Mouse (Mus musculus) testis, postnatal 10 days (tissue): Measurements from ENCODE around the gene 4933430I17Rik.
"Not testable (repeated sequence)": the region's sequence is repeated elsewhere in the genome, so short reads cannot be mapped to it uniquely, and the experiment has no call there.

Source experiments
- DNase-seq: peaks from one replicate; pipeline ENCODE4 v3.0.0; 2021; ENCODE audit warnings: low spot score

The 4933430I17Rik gene

DNA sequence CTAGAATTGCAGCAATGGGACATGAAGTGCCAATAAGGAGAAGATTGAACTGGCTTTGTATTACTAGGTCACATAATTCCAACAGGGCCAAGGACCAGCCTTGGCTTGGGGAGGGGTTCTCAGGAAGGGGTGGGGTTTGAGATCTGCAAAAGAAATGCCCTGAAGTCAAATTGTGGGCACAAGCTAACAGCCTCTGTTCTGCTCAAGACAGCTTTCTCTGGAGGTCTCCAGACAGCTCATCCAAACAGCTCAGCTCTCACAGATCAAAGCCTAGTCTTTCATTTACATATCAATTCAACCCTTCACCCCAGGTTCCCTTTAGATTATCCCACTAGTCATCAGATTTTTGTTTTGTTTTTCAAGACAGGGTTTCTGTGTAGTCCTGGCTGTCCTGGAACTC, 19.6 kb downstream of the 4933430I17Rik start:
- DNase-seq: no peak

DNA sequence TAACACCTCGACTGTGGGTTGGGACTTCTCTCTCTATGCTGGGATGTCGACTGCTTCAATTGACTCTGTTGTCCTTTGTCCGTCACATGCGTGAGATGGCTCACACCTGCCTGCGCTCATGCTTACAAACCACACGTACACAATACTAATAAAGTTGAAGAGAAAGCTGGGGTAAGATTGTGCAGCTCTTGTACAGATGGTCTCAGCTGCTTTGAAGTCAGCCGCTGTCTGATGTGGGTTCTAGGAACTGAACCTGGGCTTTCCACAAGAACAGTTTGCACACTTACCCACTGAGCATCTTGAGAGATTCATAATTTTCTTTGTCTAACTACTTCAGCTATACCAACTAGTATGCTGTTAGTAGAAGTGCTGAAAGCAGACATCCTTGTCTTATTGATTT, 26.8 kb downstream of the 4933430I17Rik start:
- no peak for DNase-seq

- DNase-seq: no peak
Observed at GRCm38 (mm10) chr4:62557436-62557835, 32.3 kb downstream of the 4933430I17Rik start.

DNA sequence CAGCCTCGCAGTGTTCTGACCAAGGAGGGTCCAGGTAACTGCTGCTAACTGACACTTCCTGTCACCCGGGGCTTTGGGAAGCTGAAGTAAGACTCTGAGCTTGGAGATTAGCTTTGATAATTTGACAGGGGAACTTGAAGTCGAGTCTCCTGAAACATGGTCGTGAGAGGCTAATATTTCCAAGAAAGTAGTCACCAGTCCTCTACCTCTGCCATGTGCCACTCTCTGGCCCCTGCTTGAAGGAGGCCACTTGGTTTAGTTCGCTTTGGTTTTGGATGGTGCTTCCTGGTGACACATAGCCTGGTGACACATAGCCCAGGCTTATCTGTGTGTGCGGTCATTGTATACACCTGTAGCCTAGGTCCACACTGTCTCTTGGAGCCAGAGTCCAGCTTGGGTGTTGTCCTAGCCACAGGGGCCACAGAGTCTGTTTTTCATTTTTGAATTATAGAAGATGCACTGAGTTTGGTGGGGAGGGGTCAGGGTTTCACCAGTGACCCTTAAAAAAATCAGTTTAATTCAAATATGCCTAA, 34.7 kb downstream of the 4933430I17Rik start, which contains the start of gene Rgs3:
TSS of gene Rgs3 (plus strand) at position 51 of the 533 bp plus-strand sequence.
- DNase-seq: no peak

GRCm38 (mm10) chr4:62560963-62561629, 35.9 kb downstream of the 4933430I17Rik start:
- peak; percentile 79 for DNase-seq

DNA sequence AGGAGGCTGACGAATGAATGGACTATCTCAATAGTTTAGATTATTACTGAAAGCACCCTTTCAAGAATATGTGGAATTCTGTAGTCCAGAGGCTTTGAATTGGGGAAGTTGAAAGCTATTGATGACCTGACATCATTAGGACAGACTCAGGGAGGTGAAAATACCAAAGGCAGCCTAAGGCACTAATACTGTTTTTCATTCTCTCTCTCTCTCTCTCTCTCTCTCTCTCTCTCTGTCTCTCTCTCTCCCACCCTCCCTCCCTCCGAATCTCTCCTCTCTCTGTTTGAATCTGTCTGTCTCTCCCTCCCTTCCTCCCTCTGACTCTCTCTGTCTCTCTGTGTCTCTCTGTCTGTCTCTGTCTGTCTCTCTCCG, 36.4 kb downstream of the 4933430I17Rik start:
- DNase-seq: no peak

DNA sequence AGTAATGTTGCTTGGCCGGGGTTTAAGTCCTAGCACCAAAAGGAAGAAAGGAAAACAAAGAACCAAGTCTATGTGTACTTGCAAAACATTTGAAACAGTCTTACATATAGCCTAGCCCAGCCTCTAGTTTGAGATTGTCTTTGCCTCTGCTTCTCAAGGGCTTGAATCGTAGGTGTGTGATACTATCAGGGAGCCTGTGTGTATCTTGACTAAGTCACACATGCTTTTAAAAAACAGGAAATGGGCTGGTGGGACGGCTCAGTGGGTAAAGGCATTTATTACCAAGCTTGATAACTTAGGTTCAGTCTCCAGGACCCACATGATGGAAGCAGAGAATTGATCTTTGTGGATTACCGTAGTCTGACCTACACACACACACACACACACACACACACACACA, 36.8 kb downstream of the 4933430I17Rik start:
- DNase-seq: no peak

DNA sequence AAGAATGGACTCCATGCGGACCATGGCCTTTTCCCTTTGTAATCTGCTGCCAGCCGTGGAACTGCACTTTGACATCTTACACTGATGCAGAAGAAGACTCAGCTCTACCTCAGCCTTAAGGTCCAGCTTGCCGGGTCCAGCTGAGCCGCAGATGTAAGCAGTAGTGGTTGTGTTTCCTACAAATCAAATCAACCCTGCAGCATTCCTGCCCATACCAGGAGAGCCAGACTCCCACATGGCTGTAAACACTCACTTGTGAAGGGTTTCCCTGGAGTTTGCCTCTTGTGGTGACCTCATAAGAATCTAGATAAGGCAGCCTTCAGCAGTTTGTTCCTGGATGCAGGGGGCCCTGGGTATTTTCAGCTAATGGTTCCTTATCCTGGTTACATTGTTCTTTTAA, 41.4 kb downstream of the 4933430I17Rik start:
- DNase-seq: no peak

DNA sequence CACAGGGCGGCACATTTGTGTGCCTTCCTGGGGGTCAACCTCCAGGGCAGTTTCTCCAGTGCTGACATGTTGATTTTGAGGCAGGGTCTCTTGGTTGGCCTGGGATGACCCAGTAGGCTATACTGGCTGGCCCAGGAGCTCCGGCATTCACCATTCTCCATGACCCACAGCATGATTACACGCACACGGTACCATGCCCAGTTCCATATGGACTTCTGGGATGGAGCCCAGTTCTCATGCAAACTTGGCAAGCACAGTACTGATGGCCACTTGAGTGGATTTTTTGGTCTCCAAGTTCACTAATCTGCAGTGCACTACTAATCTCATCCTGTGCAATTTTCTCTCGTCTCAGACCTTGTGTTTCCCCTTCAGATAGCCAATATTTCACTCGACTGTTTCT, 42.5 kb downstream of the 4933430I17Rik start:
- DNase-seq: no peak

DNA sequence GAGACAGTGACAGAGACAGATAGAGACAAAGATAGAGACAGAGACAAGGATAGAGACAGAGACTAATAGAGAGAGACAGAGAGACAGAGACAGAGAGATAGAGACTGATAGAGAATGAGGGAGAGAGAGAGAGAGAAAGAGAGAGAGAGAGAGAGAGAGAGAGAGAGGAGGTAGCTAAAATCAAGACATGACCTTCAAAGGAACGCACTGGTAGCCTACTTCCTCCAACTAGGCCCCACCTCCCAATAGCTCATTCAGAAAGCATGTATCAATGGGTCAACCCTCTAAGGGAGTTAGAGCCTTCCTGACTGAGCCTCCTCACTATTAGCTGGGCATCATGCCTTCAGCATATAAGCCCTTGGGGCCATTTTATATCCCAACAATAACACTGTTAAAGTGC, 43.2 kb downstream of the 4933430I17Rik start:
- no peak for DNase-seq

GRCm38 (mm10) chr4:62569603-62570002, 44.4 kb downstream of the 4933430I17Rik start:
- DNase-seq: no peak

- no peak for DNase-seq
Observed at GRCm38 (mm10) chr4:62570029-62570428, 44.9 kb downstream of the 4933430I17Rik start.

GRCm38 (mm10) chr4:62582365-62583264, 57.4 kb downstream of the 4933430I17Rik start:
- peak; percentile 67 for DNase-seq

DNA sequence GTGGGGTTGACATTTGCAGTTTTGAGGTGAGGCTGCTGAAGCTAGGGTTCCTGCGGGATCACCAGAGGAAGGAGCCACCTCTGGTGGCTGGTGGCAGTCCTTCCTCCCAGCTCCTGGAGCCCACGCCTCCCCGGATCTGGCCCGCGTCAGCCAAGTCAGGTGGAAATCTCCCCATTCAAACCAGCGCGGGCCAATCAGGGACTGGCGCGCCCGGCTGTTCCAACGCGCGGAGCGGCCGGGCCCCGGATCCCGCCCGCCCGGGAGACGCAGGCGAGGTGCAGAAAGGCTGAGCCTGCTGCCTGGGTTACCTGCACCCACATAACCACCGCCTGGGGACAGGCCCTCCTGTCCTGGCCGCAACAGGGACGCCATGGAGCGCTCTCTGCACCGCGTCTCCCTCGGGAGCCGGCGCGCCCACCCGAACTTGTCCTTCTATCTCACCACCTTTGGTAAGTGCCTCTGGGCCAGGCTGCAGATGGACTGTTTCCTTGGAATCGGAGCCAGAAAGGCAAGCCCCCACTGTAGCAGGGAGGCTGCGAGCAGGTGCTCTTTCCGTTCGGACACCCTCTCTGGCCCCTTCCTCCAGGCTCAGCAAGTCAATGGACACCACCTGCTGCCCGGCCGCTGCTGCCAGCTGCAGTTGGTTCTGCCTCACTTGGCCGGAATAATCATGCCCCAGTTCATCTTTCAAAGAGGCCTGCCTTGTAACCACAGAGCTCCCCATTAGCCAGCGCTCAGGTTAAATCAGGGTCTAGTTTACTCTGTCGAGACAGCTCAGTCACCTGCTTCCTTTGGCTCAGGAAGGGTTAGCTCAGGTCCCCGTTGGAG, 58.3 kb downstream of the 4933430I17Rik start:
- peak; percentile 59 for DNase-seq

GRCm38 (mm10) chr4:62587067-62587466, 61.9 kb downstream of the 4933430I17Rik start:
- DNase-seq: no peak

DNA sequence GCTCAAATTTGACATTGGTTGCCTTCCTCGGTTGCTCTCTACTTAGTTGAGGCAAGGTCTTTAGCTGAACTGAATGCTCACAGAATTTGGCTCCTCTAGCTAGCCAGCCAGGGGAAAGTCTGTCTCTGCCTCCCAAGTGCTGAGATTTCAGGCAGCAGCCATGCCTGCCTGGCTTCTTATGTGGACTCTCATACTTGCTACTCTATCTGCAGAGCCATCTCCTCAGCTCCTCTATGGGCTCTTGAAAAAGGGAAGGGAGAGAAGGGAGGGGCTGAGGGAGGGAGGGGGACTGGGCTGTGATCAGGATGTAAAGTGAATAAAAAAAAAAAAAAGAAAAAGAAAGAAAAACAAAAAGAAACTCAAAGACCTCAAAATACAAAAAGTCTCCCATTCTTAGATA, 65.7 kb downstream of the 4933430I17Rik start:
- no peak for DNase-seq

- peak; percentile 67 for DNase-seq
Observed at GRCm38 (mm10) chr4:62591326-62591725, 66.2 kb downstream of the 4933430I17Rik start.

- not testable (repeated sequence) for DNase-seq
Observed at GRCm38 (mm10) chr4:62593546-62594240, 68.5 kb downstream of the 4933430I17Rik start.

DNA sequence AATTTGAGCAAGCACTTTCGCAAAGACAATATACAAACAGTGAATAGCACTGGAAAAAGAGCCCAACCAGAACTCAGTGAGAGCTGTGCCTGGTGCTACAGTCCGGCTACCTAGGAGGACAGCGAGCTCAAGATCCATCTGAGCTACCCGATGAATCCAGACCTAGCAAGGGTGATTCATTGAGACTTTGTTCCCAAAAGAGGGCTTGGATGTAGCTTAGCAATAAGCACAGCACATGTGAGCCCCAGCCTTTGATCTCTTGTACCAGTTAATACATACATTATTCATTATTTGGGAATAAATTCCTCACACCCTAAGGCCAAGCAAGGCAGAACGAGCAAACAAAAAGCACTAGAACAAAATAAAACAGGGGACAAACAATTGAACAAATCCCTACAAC, 69.3 kb downstream of the 4933430I17Rik start:
- no peak for DNase-seq

DNA sequence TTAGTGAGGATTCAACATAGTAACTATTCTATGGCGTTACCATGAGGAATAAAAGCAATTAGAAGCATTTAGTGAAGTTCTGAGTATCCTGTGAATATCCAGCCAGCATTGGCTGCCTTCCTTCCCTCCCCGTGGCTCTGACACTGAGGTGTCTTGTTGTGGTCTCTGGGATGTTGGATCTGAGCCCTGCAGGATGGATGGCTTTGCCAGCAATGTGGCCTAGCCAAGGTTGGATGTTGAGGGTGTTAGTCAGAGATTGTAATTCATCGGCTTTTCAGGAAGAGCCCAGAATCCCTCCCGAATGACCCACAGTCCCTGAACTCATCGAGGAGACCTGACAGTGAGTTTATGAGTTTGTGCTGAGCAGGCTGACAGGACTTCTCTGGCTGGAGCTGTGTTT, 70.9 kb downstream of the 4933430I17Rik start:
- no peak for DNase-seq
